Mouse (Mus musculus): ENCODE data around the gene Bnc2. TPM values are rescaled to one million over a fixed set of nuclear protein-coding genes. Genes with fewer than 3 reads are reported as not detected.

Gene Bnc2
- polyA plus RNA-seq, 1 experiment from 2014 or later = 4.4 TPM

GRCm38 (mm10) chr4:84674318-84675170 lies 531 bp downstream of the Bnc2 start:
- Histone ChIP-seq H3K4me2 (ENCODE audit: low read length) (peak overlapping the region; percentile 99), H3K9me3 (replicated peaks; ENCODE audit: low read length) (no peaks in the 10 kb centered on the region), H3K9ac (ENCODE audit: low read depth, low read length) (peak overlapping the region; percentile 47), H3K4me3 (replicated peaks; ENCODE audit: low read depth, low read length) (peak overlapping the region; percentile 67), H3K4me1 (replicated peaks; ENCODE audit: insufficient read depth, low read length) (no peaks in the 10 kb centered on the region; the same call in 1 of the 2 replicates), H3K36me3 (ENCODE audit: insufficient read depth, low read length) (no peaks in the 10 kb centered on the region), H3K27ac (peak overlapping the region; percentile 33), H3K27me3 (ENCODE audit: insufficient read depth, low read length) (peaks cover 6% of the 10 kb centered on the region; the same call in 1 of the 2 replicates)
- TF ChIP-seq CTCF (IDR thresholded peaks at IDR 0.05; ENCODE audit: low read depth) = 0 out of 2 replicates have a peak, but pooled peaks have one; percentile 7
- WGBS = under 1% methylated on average over 100 of the region's 104 CpGs
- ATAC-seq (replicated peaks; ENCODE audit: low FRiP score, low read depth) = peak; percentile 82
- peak; percentile 87 for DNase-seq (ENCODE audit: low spot score)

GRCm38 (mm10) chr4:84673681-84674307 lies 1.3 kb downstream of the Bnc2 start:
- Histone ChIP-seq H3K4me3 (replicated peaks; ENCODE audit: low read depth, low read length) (peak overlapping the region; percentile 67), H3K27me3 (ENCODE audit: insufficient read depth, low read length) (peaks cover 6% of the 10 kb centered on the region; the same call in 1 of the 2 replicates), H3K36me3 (ENCODE audit: insufficient read depth, low read length) (no peaks in the 10 kb centered on the region), H3K27ac (no peak overlapping the region), H3K9me3 (replicated peaks; ENCODE audit: low read length) (no peaks in the 10 kb centered on the region), H3K4me1 (replicated peaks; ENCODE audit: insufficient read depth, low read length) (no peaks in the 10 kb centered on the region; the same call in 1 of the 2 replicates), H3K9ac (ENCODE audit: low read depth, low read length) (peak overlapping the region; percentile 47; the same call in 1 of the 2 replicates), H3K4me2 (ENCODE audit: low read length) (peak overlapping the region; percentile 99)
- DNase-seq (ENCODE audit: low spot score) (peak; percentile 30), ATAC-seq (replicated peaks; ENCODE audit: low FRiP score, low read depth) (no peak)
- 12% methylated on average over 10 of the region's 10 CpGs for WGBS
- TF ChIP-seq CTCF (IDR thresholded peaks at IDR 0.05; ENCODE audit: low read depth) = peak; percentile 43

- Histone ChIP-seq H3K9ac (ENCODE audit: low read depth, low read length) (no peak overlapping the region), H3K4me1 (replicated peaks; ENCODE audit: insufficient read depth, low read length) (no peaks in the 10 kb centered on the region; the same call in 1 of the 2 replicates), H3K27ac (no peak overlapping the region), H3K4me2 (ENCODE audit: low read length) (no peak overlapping the region), H3K9me3 (replicated peaks; ENCODE audit: low read length) (no peaks in the 10 kb centered on the region), H3K36me3 (ENCODE audit: insufficient read depth, low read length) (no peaks in the 10 kb centered on the region), H3K27me3 (ENCODE audit: insufficient read depth, low read length) (peaks cover 6% of the 10 kb centered on the region; the same call in 1 of the 2 replicates), H3K4me3 (replicated peaks; ENCODE audit: low read depth, low read length) (no peak overlapping the region)
- no peak for DNase-seq (ENCODE audit: low spot score)
- ATAC-seq (replicated peaks; ENCODE audit: low FRiP score, low read depth) = no peak
- WGBS = 36% methylated on average over 14 of the region's 14 CpGs
- TF ChIP-seq CTCF (IDR thresholded peaks at IDR 0.05; ENCODE audit: low read depth) = no peak
These were observed 2.8 kb downstream of the Bnc2 start for GRCm38 (mm10) chr4:84672181-84672791.

GRCm38 (mm10) chr4:84670996-84671395 lies 4.1 kb downstream of the Bnc2 start:
- no peak for TF ChIP-seq CTCF (IDR thresholded peaks at IDR 0.05; ENCODE audit: low read depth)
- WGBS = 23% methylated on average over 1 of the region's 1 CpGs
- H3K4me3 ChIP-seq (replicated peaks; ENCODE audit: low read depth, low read length) = no peak overlapping the region
- no peak for ATAC-seq (replicated peaks; ENCODE audit: low FRiP score, low read depth)
- no peak overlapping the region for H3K27ac ChIP-seq
- H3K9me3 ChIP-seq (replicated peaks; ENCODE audit: low read length) = no peaks in the 10 kb centered on the region
- peaks cover 6% of the 10 kb centered on the region; the same call in 1 of the 2 replicates for H3K27me3 ChIP-seq (ENCODE audit: insufficient read depth, low read length)
- H3K9ac ChIP-seq (ENCODE audit: low read depth, low read length) = no peak overlapping the region
- H3K4me1 ChIP-seq (replicated peaks; ENCODE audit: insufficient read depth, low read length) = no peaks in the 10 kb centered on the region; the same call in 1 of the 2 replicates
- peak; percentile 19 for DNase-seq (ENCODE audit: low spot score)
- H3K4me2 ChIP-seq (ENCODE audit: low read length) = no peak overlapping the region
- H3K36me3 ChIP-seq (ENCODE audit: insufficient read depth, low read length) = no peaks in the 10 kb centered on the region

GRCm38 (mm10) chr4:84669650-84670049 lies 5.4 kb downstream of the Bnc2 start:
- H3K4me1 ChIP-seq (replicated peaks; ENCODE audit: insufficient read depth, low read length) = no peaks in the 10 kb centered on the region; the same call in 1 of the 2 replicates
- H3K9me3 ChIP-seq (replicated peaks; ENCODE audit: low read length) = no peaks in the 10 kb centered on the region
- no peak overlapping the region for H3K4me2 ChIP-seq (ENCODE audit: low read length)
- ATAC-seq (replicated peaks; ENCODE audit: low FRiP score, low read depth) (no peak), DNase-seq (ENCODE audit: low spot score) (no peak)
- no peak overlapping the region for H3K4me3 ChIP-seq (replicated peaks; ENCODE audit: low read depth, low read length)
- H3K27me3 ChIP-seq (ENCODE audit: insufficient read depth, low read length) = peaks cover 6% of the 10 kb centered on the region; the same call in 1 of the 2 replicates
- no peak overlapping the region for H3K9ac ChIP-seq (ENCODE audit: low read depth, low read length)
- 70% methylated on average over 5 of the region's 5 CpGs for WGBS
- no peaks in the 10 kb centered on the region for H3K36me3 ChIP-seq (ENCODE audit: insufficient read depth, low read length)
- no peak overlapping the region for H3K27ac ChIP-seq
- no peak for TF ChIP-seq CTCF (IDR thresholded peaks at IDR 0.05; ENCODE audit: low read depth)

Measured in kidney, postnatal 0 days (tissue).